Comparison of ENCODE assay signal across 14 mouse cellular contexts in the genomic region with DNA sequence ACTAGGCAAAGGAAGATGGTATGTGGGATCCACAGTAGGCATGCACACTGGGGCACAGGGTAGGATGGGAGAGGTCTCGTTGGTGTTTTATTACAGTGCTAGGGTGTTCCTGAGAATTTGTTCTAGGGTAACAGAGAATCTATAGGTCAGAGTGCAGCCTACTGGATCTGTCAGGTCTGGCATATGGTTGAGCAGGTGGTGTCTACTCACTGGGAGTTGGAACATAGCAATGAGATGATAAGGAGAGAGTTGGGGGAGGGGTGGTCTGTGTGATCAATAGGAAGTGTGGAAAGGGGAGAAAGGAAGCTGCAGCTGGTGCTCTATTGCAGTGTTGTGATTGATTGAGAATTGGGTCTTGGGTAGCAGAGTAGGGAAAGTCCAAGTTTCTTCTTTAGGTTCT.
"Had no signal": no experiment of that assay in that cellular context is flagged by ENCODE, and none has a peak within 500 bp of the region (broad histone marks: within the 10 kb centered on the region; RNA-seq: fewer than 3 reads in every experiment).

No protein-coding gene starts in this region.

- ATAC-seq: lung, postnatal 0 days; midbrain, embryonic 13.5 days had no signal

- DNase-seq: kidney, postnatal 36 days; layer of hippocampus, adult 9-11 months; layer of hippocampus, postnatal 36 days; lung, adult 2 months; lung, postnatal 36 days; right cerebral cortex, adult 18-20 months; right cerebral cortex, postnatal 25 days; thymus, postnatal 4 days had no signal

- H3K27ac ChIP-seq: limb, embryonic 13.5 days; liver, embryonic 14.5 days; midbrain, embryonic 13.5 days; neural tube, embryonic 15.5 days had no signal

- H3K27me3 ChIP-seq: limb, embryonic 13.5 days; midbrain, embryonic 13.5 days; neural tube, embryonic 15.5 days had no signal

- H3K36me3 ChIP-seq: limb, embryonic 13.5 days; midbrain, embryonic 13.5 days; neural tube, embryonic 15.5 days had no signal

- H3K4me3 ChIP-seq: limb, embryonic 13.5 days; midbrain, embryonic 13.5 days; myocyte; neural tube, embryonic 15.5 days had no signal

- H3K9ac ChIP-seq: limb, embryonic 13.5 days; liver, embryonic 14.5 days; midbrain, embryonic 13.5 days; neural tube, embryonic 15.5 days had no signal

- H3K4me2 ChIP-seq: limb, embryonic 13.5 days; midbrain, embryonic 13.5 days; neural tube, embryonic 15.5 days had no signal

- H3K4me1 ChIP-seq: limb, embryonic 13.5 days; midbrain, embryonic 13.5 days; neural tube, embryonic 15.5 days had no signal

- H3K9me3 ChIP-seq: limb, embryonic 13.5 days; midbrain, embryonic 13.5 days; neural tube, embryonic 15.5 days had no signal
